Mouse (Mus musculus) lung, postnatal 0 days (tissue): ENCODE measurements around the gene Pwwp2a. TPM values are rescaled to one million over a fixed set of nuclear protein-coding genes. Genes with fewer than 3 reads are reported as not detected.
A peak's percentile ranks its signal among the peaks of the same experiment; 100 is the strongest.

Experiments used
- ATAC-seq: fragments of 200-750 bp; cut with Nextera tagmentation; 2 replicates; pipeline ENCODE4 v1.8.0; 2017; ENCODE audit warnings: moderate library complexity
- DNase-seq: peaks from one replicate; pipeline ENCODE4 v3.0.0-alpha.2; 2016; ENCODE audit warnings: low spot score
- H3K27ac ChIP-seq: fragments of 300-500 bp; sonication (generic); 2 replicates; pipeline ENCODE4 v1.5.1; 2014; ENCODE audit warnings: antibody characterized with exemption, mild to moderate bottlenecking, low read length, mixed read lengths
- H3K27me3 ChIP-seq: fragments of 300-500 bp; sonication (generic); replicated peaks from 2 replicates; pipeline ENCODE4 v1.6.1; 2014; ENCODE audit warnings: low read length, mixed read lengths; ENCODE audit not compliant: insufficient read depth
- H3K36me3 ChIP-seq: fragments of 300-500 bp; sonication (generic); 2 replicates; pipeline ENCODE4 v1.6.1; 2014; ENCODE audit warnings: low read length, mixed read lengths; ENCODE audit not compliant: insufficient read depth
- H3K4me1 ChIP-seq: fragments of 300-500 bp; sonication (generic); 2 replicates; pipeline ENCODE4 v1.6.1; 2014; ENCODE audit warnings: antibody characterized with exemption, low read depth, low read length, mixed read lengths; ENCODE audit not compliant: insufficient read depth
- H3K4me2 ChIP-seq: fragments of 300-500 bp; sonication (generic); replicated peaks from 2 replicates; pipeline ENCODE4 v1.6.1; 2014; ENCODE audit warnings: low read depth, mild to moderate bottlenecking, low read length, moderate library complexity, mixed read lengths
- H3K4me3 ChIP-seq: fragments of 300-500 bp; sonication (generic); 2 replicates; pipeline ENCODE4 v1.5.1; 2014; ENCODE audit warnings: low read depth, low read length
- H3K9ac ChIP-seq: fragments of 300-500 bp; sonication (generic); replicated peaks from 2 replicates; pipeline ENCODE4 v1.6.1; 2014; ENCODE audit warnings: low read depth, mild to moderate bottlenecking
- H3K9me3 ChIP-seq: fragments of 300-500 bp; sonication (generic); 2 replicates; pipeline ENCODE4 v1.6.1; 2016; ENCODE audit warnings: low read length, mixed read lengths
- CTCF ChIP-seq: IDR thresholded peaks from 2 replicates; pipeline ENCODE4 v1.5.1; 2016; ENCODE audit warnings: antibody characterized with exemption, mild to moderate bottlenecking
- EP300 ChIP-seq: IDR thresholded peaks from 2 replicates; pipeline ENCODE4 v1.6.1; 2016; ENCODE audit warnings: antibody characterized with exemption, mild to moderate bottlenecking, control low read depth
- WGBS: fragments of 180-500 bp; shearing (Covaris S2); extraction: QIAGEN DNeasy Blood & Tissue Kit; methylation state at CpG from one replicate; pipeline ENCODE4 v1.1.7; 2014; 5-methylcytosine and 5-hydroxymethylcytosine counted together
- polyA plus RNA-seq: library from polyadenylated mRNA; unstranded; fragments of >200 nt; fragmentation: Nextera tagmentation; extraction: Ambion mirVana; gene quantifications from 2 replicates; pipeline ENCODE4 v1.2.1, GENCODE M21; 2015

The Pwwp2a gene
- polyA plus RNA-seq, 1 experiment from 2014 or later = 14.2 TPM

DNA sequence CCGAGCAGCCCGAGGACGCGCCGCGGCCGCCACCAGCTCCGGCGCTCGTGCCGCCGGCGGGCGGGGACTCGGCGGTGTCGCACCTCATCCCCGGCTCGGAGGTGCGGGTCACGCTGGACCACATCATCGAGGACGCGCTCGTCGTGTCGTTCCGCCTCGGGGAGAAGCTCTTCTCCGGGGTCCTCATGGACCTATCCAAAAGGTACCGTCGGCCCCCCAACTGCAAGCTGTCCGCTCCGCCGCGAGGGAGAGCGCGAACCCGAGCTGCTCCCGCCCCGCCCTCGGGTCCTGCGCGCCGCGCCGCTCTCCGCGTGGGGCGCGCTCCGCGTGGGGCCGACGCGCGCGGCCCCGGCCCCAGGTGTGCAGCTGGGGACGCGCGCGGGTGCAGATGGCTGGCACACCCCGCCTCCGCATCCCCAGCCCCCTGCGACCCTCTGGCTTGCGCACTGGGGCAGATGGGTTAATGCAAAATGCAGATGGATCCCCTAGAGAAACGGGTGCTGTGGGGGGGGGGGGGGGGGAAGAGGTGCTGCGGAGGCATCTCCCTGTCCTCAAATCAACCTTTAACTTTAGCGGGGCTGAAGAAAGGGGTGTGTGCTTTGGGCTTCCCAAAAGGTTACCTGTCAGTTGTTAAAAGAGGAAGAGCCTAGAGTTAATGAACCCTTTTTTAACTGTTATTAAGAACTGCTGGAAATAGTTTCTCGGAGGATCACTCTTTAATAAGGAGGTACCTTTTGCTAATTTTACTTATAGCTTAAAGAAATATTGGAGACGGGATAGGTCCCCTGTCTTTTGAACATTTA lies 818 bp downstream of the Pwwp2a start:
- H3K4me2 ChIP-seq = peak overlapping the region; percentile 93
- peak overlapping the region; percentile 94 for H3K27ac ChIP-seq
- no peaks in the 10 kb centered on the region; the same call in 1 of the 2 replicates for H3K36me3 ChIP-seq
- WGBS = under 1% methylated on average over 35 of the region's 72 CpGs
- DNase-seq (peak; percentile 70), ATAC-seq (peak; percentile 22)
- peak overlapping the region; percentile 90 for H3K4me3 ChIP-seq
- peak overlapping the region; percentile 77 for H3K9ac ChIP-seq
- H3K4me1 ChIP-seq = no peaks in the 10 kb centered on the region
- no peaks in the 10 kb centered on the region for H3K9me3 ChIP-seq
- TF ChIP-seq CTCF (no peak), EP300 (no peak)
- H3K27me3 ChIP-seq = no peaks in the 10 kb centered on the region

DNA sequence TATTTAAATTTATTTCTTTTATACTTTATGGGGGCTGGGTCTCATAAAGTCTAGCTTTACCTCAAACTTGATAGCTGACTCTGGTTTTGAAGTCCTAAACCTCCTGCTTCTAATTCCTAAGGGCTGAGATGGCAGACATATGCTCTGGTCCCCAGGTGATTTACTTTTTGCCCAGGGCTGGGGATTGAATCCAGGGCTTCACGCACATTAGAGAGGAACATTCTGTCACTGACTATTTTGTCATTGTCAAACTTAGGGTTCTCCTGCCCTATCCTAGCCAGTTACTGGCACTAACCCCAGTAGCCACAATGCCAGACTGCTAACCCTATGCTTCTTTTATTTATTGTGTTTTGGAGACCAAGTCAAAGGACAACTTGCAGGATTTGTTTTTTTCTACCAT lies 7.1 kb downstream of the Pwwp2a start:
- Histone ChIP-seq H3K9me3 (no peaks in the 10 kb centered on the region), H3K27me3 (no peaks in the 10 kb centered on the region), H3K4me1 (no peaks in the 10 kb centered on the region), H3K27ac (no peak overlapping the region), H3K4me3 (no peak overlapping the region), H3K9ac (no peak overlapping the region), H3K4me2 (no peak overlapping the region), H3K36me3 (no peaks in the 10 kb centered on the region; the same call in 1 of the 2 replicates)
- TF ChIP-seq EP300 (no peak), CTCF (no peak)
- ATAC-seq (no peak), DNase-seq (no peak)
- 91% methylated on average over 1 of the region's 1 CpGs for WGBS

- Histone ChIP-seq H3K4me3 (no peak overlapping the region), H3K27me3 (no peaks in the 10 kb centered on the region), H3K9ac (no peak overlapping the region), H3K36me3 (no peaks in the 10 kb centered on the region), H3K4me1 (no peaks in the 10 kb centered on the region), H3K27ac (no peak overlapping the region), H3K4me2 (no peak overlapping the region), H3K9me3 (no peaks in the 10 kb centered on the region)
- WGBS = 93% methylated on average over 4 of the region's 4 CpGs
- TF ChIP-seq EP300 (no peak), CTCF (no peak)
- DNase-seq (no peak), ATAC-seq (no peak)
Observed at GRCm38 (mm10) chr11:43696623-43697022, 14.8 kb downstream of the Pwwp2a start.

DNA sequence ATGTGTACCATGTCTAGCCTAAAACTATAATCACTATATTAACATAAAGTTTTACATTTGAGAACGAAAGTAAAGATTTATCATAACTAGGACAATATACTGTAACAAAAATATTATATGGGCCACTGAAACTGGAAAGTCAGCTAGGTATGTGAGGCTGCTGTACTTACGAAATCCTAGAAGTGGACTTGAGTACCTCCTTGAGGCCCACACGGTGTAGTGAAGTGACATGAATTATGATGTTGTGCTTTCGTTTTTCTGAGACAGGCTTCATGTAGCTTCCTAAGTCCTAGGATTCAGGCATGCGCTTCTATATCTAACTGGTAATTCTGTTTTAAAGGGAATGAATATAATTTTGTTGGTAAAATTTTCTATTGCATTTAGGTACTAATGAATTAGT lies 16.8 kb downstream of the Pwwp2a start:
- peak; percentile 95 for ATAC-seq
- peak; percentile 84 for DNase-seq
- WGBS = 49% methylated on average over 5 of the region's 5 CpGs

DNA sequence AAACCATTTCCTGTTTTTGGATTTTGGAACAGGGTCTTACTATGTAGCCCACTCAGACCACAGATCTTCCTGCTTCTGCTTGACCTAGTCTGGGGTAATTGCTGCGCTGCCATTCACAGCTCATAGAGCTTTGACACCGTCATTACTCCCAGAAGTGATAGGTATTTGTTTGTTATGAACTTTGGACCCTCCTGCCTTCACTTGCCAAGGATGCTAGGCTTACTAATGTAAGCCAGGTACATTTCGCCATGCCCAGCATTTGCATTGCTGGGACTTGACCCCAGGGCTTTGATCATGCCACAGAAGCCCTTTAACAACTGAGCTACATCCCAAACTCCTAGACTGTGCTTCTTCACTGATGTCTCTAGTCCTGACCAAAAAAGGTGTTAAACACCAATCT lies 18.5 kb downstream of the Pwwp2a start:
- Histone ChIP-seq H3K36me3 (no peaks in the 10 kb centered on the region; the same call in 1 of the 2 replicates), H3K4me1 (no peaks in the 10 kb centered on the region), H3K4me2 (no peak overlapping the region), H3K9me3 (no peaks in the 10 kb centered on the region), H3K4me3 (no peak overlapping the region), H3K27ac (no peak overlapping the region), H3K27me3 (no peaks in the 10 kb centered on the region), H3K9ac (no peak overlapping the region)
- TF ChIP-seq EP300 (no peak), CTCF (no peak)
- ATAC-seq (no peak), DNase-seq (no peak)
- 96% methylated on average over 3 of the region's 3 CpGs for WGBS

More for the DNA sequence above, 16.8 kb downstream of the Pwwp2a start:
- no peaks in the 10 kb centered on the region for H3K9me3 ChIP-seq
- H3K27ac ChIP-seq = no peak overlapping the region
- H3K4me3 ChIP-seq = no peak overlapping the region
- no peaks in the 10 kb centered on the region for H3K36me3 ChIP-seq
- H3K4me2 ChIP-seq = no peak overlapping the region
- no peaks in the 10 kb centered on the region for H3K27me3 ChIP-seq
- no peak overlapping the region for H3K9ac ChIP-seq
- H3K4me1 ChIP-seq = no peaks in the 10 kb centered on the region
- TF ChIP-seq CTCF = no peak
- TF ChIP-seq EP300 = peak; percentile 44; the same call in 1 of the 2 replicates

GRCm38 (mm10) chr11:43703552-43703951 lies 21.8 kb downstream of the Pwwp2a start:
- no peak for ATAC-seq
- no peak overlapping the region for H3K4me2 ChIP-seq
- 63% methylated on average over 1 of the region's 1 CpGs for WGBS
- H3K36me3 ChIP-seq = peaks cover 9% of the 10 kb centered on the region; the same call in 1 of the 2 replicates
- no peak overlapping the region for H3K27ac ChIP-seq
- DNase-seq = no peak
- H3K9me3 ChIP-seq = no peaks in the 10 kb centered on the region
- no peak for TF ChIP-seq EP300
- TF ChIP-seq CTCF = no peak
- no peaks in the 10 kb centered on the region for H3K4me1 ChIP-seq
- H3K27me3 ChIP-seq = no peaks in the 10 kb centered on the region
- H3K4me3 ChIP-seq = no peak overlapping the region
- H3K9ac ChIP-seq = no peak overlapping the region
